Mouse (Mus musculus): ENCODE measurements around the gene Gm10392. TPM values are rescaled to one million over a fixed set of nuclear protein-coding genes. Genes with fewer than 3 reads are reported as not detected.

Gene Gm10392
- total RNA-seq, 1 experiment = not detected

GRCm38 (mm10) chr11:77491123-77491501 is 27.9 kb downstream of the Gm10392 start:
- Histone ChIP-seq H3K4me3 (ENCODE audit: insufficient read depth in 1 of 2, low read depth in 1 of 2, low read length in 2 of 2, poor library complexity in 1 of 2, severe bottlenecking in 1 of 2) (peak overlapping the region; percentile 46 to 70), H3K4me1 (ENCODE audit: control insufficient read depth in 2 of 2, insufficient read depth in 2 of 2, low read length in 2 of 2, poor library complexity in 1 of 2) (peaks cover 13 to 25% of the 10 kb centered on the region in 2 experiments), H3K9me3 (ENCODE audit: control insufficient read depth, insufficient read depth, low read depth, low read length) (no peaks in the 10 kb centered on the region), H3K27ac (ENCODE audit: insufficient read depth, low read depth, low read length, poor library complexity, severe bottlenecking) (no peak overlapping the region), H3K36me3 (ENCODE audit: control insufficient read depth, insufficient read depth, low read length, poor library complexity, severe bottlenecking) (no peaks in the 10 kb centered on the region), H3K9ac (ENCODE audit: insufficient read depth, low read depth, low read length, poor library complexity, severe bottlenecking) (peak overlapping the region; percentile 45; the same call in 1 of the 2 replicates)
- in situ Hi-C loops (cut with MboI; ENCODE audit: low sequenced_read_pairs in 2 of 2, unreplicated experiment in 2 of 2) = no loop called here
- 0 out of 2 replicates have a peak, but pooled peaks have one; percentile 24 for TF ChIP-seq CHD2 (IDR thresholded peaks at IDR 0.05; ENCODE audit: low read depth, low read length)
- TF ChIP-seq ZC3H11A (IDR thresholded peaks at IDR 0.05; ENCODE audit: borderline replicate concordance, low read depth, low read length) = peak; percentile 56; the same call in 1 of the 2 replicates
- TF ChIP-seq ZNF384 (IDR thresholded peaks at IDR 0.05; ENCODE audit: low read depth, low read length) = no peak
- peak; percentile 94 for DNase-seq (ENCODE audit: low read depth, low spot score)

GRCm38 (mm10) chr11:77490451-77490850 is 28.5 kb downstream of the Gm10392 start:
- Histone ChIP-seq H3K27ac (ENCODE audit: insufficient read depth, low read depth, low read length, poor library complexity, severe bottlenecking) (no peak overlapping the region), H3K9me3 (ENCODE audit: control insufficient read depth, insufficient read depth, low read depth, low read length) (no peaks in the 10 kb centered on the region), H3K4me3 (ENCODE audit: insufficient read depth in 1 of 2, low read depth in 1 of 2, low read length in 2 of 2, poor library complexity in 1 of 2, severe bottlenecking in 1 of 2) (no peak overlapping the region), H3K36me3 (ENCODE audit: control insufficient read depth, insufficient read depth, low read length, poor library complexity, severe bottlenecking) (no peaks in the 10 kb centered on the region), H3K4me1 (ENCODE audit: control insufficient read depth in 2 of 2, insufficient read depth in 2 of 2, low read length in 2 of 2, poor library complexity in 1 of 2) (peaks cover 10 to 24% of the 10 kb centered on the region in 2 experiments), H3K9ac (ENCODE audit: insufficient read depth, low read depth, low read length, poor library complexity, severe bottlenecking) (no peak overlapping the region)
- TF ChIP-seq HCFC1 (IDR thresholded peaks at IDR 0.05; ENCODE audit: borderline replicate concordance, insufficient read depth, low read length) (no peak), CHD2 (IDR thresholded peaks at IDR 0.05; ENCODE audit: low read depth, low read length) (no peak), ZC3H11A (IDR thresholded peaks at IDR 0.05; ENCODE audit: borderline replicate concordance, low read depth, low read length) (no peak), MAFK (IDR thresholded peaks at IDR 0.05; ENCODE audit: insufficient read depth, low read depth, low read length) (no peak), ZNF384 (IDR thresholded peaks at IDR 0.05; ENCODE audit: low read depth, low read length) (no peak)
- no peak for DNase-seq (ENCODE audit: low read depth, low spot score)
- in situ Hi-C loops (cut with MboI; ENCODE audit: low sequenced_read_pairs in 2 of 2, unreplicated experiment in 2 of 2) = no loop called here

GRCm38 (mm10) chr11:77489591-77490235 is 29.3 kb downstream of the Gm10392 start, which contains the start of gene Ankrd13b:
Gene Ankrd13b, minus strand, starts transcription at chr11:77489678.
- in situ Hi-C loops (cut with MboI; ENCODE audit: low sequenced_read_pairs in 2 of 2, unreplicated experiment in 2 of 2) = no loop called here

GRCm38 (mm10) chr11:77488771-77489581 is 30.0 kb downstream of the Gm10392 start:
- H3K4me1 ChIP-seq (ENCODE audit: control insufficient read depth in 2 of 2, insufficient read depth in 2 of 2, low read length in 2 of 2, poor library complexity in 1 of 2) = peaks cover 3 to 15% of the 10 kb centered on the region in 2 experiments; a peak in 3 of 4 replicates
- H3K4me3 ChIP-seq (ENCODE audit: insufficient read depth in 1 of 2, low read depth in 1 of 2, low read length in 2 of 2, poor library complexity in 1 of 2, severe bottlenecking in 1 of 2) = peak overlapping the region; percentile 73 to 91
- H3K9me3 ChIP-seq (ENCODE audit: control insufficient read depth, insufficient read depth, low read depth, low read length) = no peaks in the 10 kb centered on the region
- DNase-seq (ENCODE audit: low read depth, low spot score) = no peak
- no peaks in the 10 kb centered on the region for H3K36me3 ChIP-seq (ENCODE audit: control insufficient read depth, insufficient read depth, low read length, poor library complexity, severe bottlenecking)
- in situ Hi-C loops (cut with MboI; ENCODE audit: low sequenced_read_pairs in 2 of 2, unreplicated experiment in 2 of 2) = no loop called here
- TF ChIP-seq CHD2 (IDR thresholded peaks at IDR 0.05; ENCODE audit: low read depth, low read length) (no peak), HCFC1 (IDR thresholded peaks at IDR 0.05; ENCODE audit: borderline replicate concordance, insufficient read depth, low read length) (0 out of 2 replicates have a peak, but pooled peaks have one; percentile 32)
- H3K9ac ChIP-seq (ENCODE audit: insufficient read depth, low read depth, low read length, poor library complexity, severe bottlenecking) = peak overlapping the region; percentile 73
- H3K27ac ChIP-seq (ENCODE audit: insufficient read depth, low read depth, low read length, poor library complexity, severe bottlenecking) = no peak overlapping the region

More at GRCm38 (mm10) chr11:77489591-77490235, 29.3 kb downstream of the Gm10392 start, which contains the start of gene Ankrd13b:
- TF ChIP-seq ZC3H11A (IDR thresholded peaks at IDR 0.05; ENCODE audit: borderline replicate concordance, low read depth, low read length) = no peak
- TF ChIP-seq HCFC1 (IDR thresholded peaks at IDR 0.05; ENCODE audit: borderline replicate concordance, insufficient read depth, low read length) = peak; percentile 89
- peaks cover 8 to 19% of the 10 kb centered on the region in 2 experiments for H3K4me1 ChIP-seq (ENCODE audit: control insufficient read depth in 2 of 2, insufficient read depth in 2 of 2, low read length in 2 of 2, poor library complexity in 1 of 2)
- H3K9me3 ChIP-seq (ENCODE audit: control insufficient read depth, insufficient read depth, low read depth, low read length) = no peaks in the 10 kb centered on the region
- H3K36me3 ChIP-seq (ENCODE audit: control insufficient read depth, insufficient read depth, low read length, poor library complexity, severe bottlenecking) = no peaks in the 10 kb centered on the region
- no peak within 1 kb of the TSS for H3K27ac ChIP-seq (ENCODE audit: insufficient read depth, low read depth, low read length, poor library complexity, severe bottlenecking)
- H3K4me3 ChIP-seq (ENCODE audit: insufficient read depth in 1 of 2, low read depth in 1 of 2, low read length in 2 of 2, poor library complexity in 1 of 2, severe bottlenecking in 1 of 2) = peak within 1 kb of the TSS; percentile 73 to 91
- H3K9ac ChIP-seq (ENCODE audit: insufficient read depth, low read depth, low read length, poor library complexity, severe bottlenecking) = peak within 1 kb of the TSS; percentile 73
- no peak for DNase-seq (ENCODE audit: low read depth, low spot score)

Data from ES-E14 (cell line).